Mouse (Mus musculus) kidney, adult 2 months (tissue): ENCODE results near the gene Tufm. TPM values are rescaled to one million over a fixed set of nuclear protein-coding genes. Genes with fewer than 3 reads are reported as not detected.
A peak's percentile ranks its signal among the peaks of the same experiment; 100 is the strongest.
"Not testable (repeated sequence)": the region's sequence is repeated elsewhere in the genome, so short reads cannot be mapped to it uniquely, and the experiment has no call there.

Source experiments
- DNase-seq: peaks from one replicate; pipeline ENCODE4 v3.0.0; 2021
- H3K27ac ChIP-seq: fragments of 200-500 bp; 2 replicates; pipeline ENCODE4 v1.5.1; 2012; ENCODE audit warnings: low read depth, low read length, control low read depth, inconsistent platforms; ENCODE audit not compliant: insufficient read depth
- H3K27me3 ChIP-seq: fragments of 200-500 bp; replicated peaks from 2 replicates; pipeline ENCODE4 v1.6.1; 2012; ENCODE audit warnings: mild to moderate bottlenecking, moderate library complexity, low read length, inconsistent platforms; ENCODE audit not compliant: control insufficient read depth, insufficient read depth
- H3K36me3 ChIP-seq: fragments of 200-500 bp; 2 replicates; pipeline ENCODE4 v1.6.1; 2012; ENCODE audit warnings: mild to moderate bottlenecking, moderate library complexity, low read length, inconsistent platforms; ENCODE audit not compliant: control insufficient read depth, insufficient read depth
- H3K4me1 ChIP-seq: fragments of 200-500 bp; 2 replicates; pipeline ENCODE4 v1.6.1; 2011; ENCODE audit warnings: low read length; ENCODE audit not compliant: control insufficient read depth, insufficient read depth
- H3K4me3 ChIP-seq: fragments of 200-500 bp; 2 replicates; pipeline ENCODE4 v1.5.1; 2011; ENCODE audit warnings: mild to moderate bottlenecking, low read depth, low read length, control low read depth; ENCODE audit not compliant: insufficient read depth
- CTCF ChIP-seq: fragments of 200-500 bp; conservative IDR thresholded peaks from 2 replicates; pipeline ENCODE4 v1.5.1; 2011; ENCODE audit warnings: low read depth, mild to moderate bottlenecking, control low read depth, low read length, moderate library complexity, mixed read lengths; ENCODE audit not compliant: insufficient read depth, insufficient read length
- POLR2A ChIP-seq: fragments of 200-500 bp; IDR thresholded peaks from one replicate; pipeline ENCODE4 v1.6.1; 2011; ENCODE audit warnings: low read depth, low read length, control low read depth
- WGBS: fragments of 180-500 bp; shearing (Covaris S2); methylation state at CpG from one replicate; pipeline ENCODE4 v1.1.7; 2018; 5-methylcytosine and 5-hydroxymethylcytosine counted together
- polyA plus RNA-seq: library from polyadenylated mRNA; depleted of rRNA; stranded (reverse); fragments of >200 nt; gene quantifications from 2 replicates; pipeline ENCODE4 v1.2.3, GENCODE M21; 2012

The Tufm gene
- polyA plus RNA-seq, 1 experiment, result 227 TPM

DNA sequence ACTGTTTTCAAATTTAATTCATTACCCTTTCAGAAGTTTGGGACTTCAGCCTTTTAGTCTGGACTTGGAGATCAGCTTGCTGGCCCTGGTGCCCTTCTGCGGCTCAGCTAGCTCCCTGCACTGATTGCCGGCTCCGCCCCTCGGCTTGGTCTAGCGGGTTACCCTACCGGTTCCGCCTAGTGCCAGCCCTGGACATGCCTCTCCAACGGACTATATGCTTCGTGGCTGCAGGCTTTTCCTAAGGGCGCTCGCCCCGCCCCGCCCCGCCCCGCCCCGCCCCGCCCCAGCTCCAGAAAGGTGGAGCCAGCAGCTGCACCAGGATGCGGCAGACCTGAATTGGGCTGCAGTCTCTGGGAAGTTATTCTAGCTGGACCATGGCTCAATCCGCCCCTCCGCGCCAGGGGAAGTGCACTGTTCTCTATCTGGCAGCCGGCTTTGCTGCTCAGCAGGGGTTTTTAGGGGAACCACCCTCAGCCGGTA is 4.7 kb upstream of the Tufm start:
- 1% methylated on average over 23 of the region's 23 CpGs for WGBS
- peak; percentile 97 for DNase-seq
- peak overlapping the region; percentile 51 for H3K27ac ChIP-seq
- no peaks in the 10 kb centered on the region; the same call in 1 of the 2 replicates for H3K4me1 ChIP-seq
- H3K4me3 ChIP-seq, result peak overlapping the region; percentile 45
- TF ChIP-seq POLR2A, result no peak
- H3K36me3 ChIP-seq, result no peaks in the 10 kb centered on the region
- no peaks in the 10 kb centered on the region for H3K27me3 ChIP-seq

DNA sequence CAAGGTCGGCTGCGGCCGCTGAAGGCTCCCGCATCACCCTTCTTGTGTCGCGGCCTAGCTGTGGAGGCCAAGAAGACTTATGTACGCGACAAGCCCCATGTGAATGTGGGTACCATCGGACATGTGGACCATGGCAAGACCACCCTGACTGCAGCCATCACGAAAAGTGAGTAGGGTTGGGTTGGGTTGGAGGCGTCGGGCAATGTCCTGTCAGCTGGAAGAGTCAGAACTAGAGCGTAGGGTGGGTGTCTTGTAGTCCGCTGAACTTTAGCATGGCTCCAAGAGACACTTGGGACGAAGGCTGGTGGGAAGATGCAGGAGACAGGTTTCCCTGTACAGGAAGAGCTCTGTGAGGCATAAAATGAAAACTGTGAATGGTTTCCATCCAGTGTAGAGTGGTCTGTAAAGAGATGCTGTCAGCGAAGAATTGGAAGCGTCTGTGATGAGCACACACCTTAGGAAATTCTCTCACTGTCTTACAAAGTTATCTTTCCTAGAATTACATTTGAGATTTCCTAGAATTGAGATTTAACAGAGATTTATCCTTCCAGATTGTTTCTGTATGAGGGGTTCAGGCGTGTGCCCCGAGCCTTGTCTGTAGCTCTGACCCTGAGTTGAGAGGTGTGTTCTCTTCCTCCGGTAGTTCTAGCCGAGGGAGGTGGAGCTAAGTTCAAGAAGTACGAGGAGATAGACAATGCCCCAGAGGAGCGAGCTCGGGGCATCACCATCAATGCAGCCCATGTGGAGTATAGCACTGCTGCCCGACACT is 640 bp downstream of the Tufm start:
- H3K4me3 ChIP-seq, result peak overlapping the region; percentile 91
- not testable (repeated sequence) for DNase-seq, H3K36me3 ChIP-seq, H3K4me1 ChIP-seq, H3K27me3 ChIP-seq
- WGBS, result 7% methylated on average over 23 of the region's 25 CpGs
- H3K27ac ChIP-seq, result peak overlapping the region; percentile 61

DNA sequence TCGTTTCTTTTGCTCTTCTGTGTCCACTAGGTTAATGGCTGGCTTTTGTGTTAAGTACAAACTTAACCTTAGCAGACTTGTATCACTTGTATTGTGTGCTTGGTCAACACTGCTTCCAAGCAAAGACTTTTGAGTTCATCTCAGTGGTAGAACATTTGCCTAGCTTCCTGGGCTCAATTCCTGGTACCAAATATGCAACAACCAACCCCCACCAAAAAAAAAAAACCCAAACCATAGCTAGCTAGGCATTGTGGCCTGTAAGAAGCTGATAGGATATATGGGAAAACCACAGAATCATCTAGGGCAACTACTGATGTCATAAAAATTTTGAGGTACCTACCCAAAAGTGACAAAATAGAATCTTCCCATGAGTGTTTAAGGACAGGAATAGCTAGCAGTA is 3.8 kb downstream of the Tufm start:
- Histone ChIP-seq H3K27ac (no peak overlapping the region), H3K27me3 (no peaks in the 10 kb centered on the region), H3K4me1 (peaks cover 4% of the 10 kb centered on the region; the same call in 1 of the 2 replicates), H3K4me3 (no peak overlapping the region), H3K36me3 (peaks cover 19% of the 10 kb centered on the region)
- WGBS, result 63% methylated on average over 1 of the region's 1 CpGs
- TF ChIP-seq POLR2A, result no peak
- TF ChIP-seq CTCF, result no peak
- DNase-seq, result no peak

DNA sequence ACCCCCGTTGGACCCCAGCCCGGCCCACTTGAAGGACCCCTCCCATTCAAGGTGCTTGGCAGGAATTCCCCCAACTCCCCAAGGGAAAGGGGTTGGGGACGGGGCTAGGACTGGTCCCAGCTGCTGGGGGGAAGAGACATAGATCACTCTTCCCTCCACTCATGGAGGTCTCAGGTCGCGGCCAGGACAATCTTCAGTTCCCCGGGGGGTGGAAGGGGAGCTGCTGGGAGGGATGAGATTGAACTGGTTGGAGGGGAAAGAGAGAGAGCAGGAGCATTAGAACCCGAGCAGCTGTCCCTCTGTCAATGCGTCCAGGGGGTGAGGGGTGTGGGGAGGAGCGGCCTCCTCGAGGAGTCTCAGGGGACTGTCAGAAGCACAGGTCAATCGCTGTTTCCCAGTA is 4.8 kb downstream of the Tufm start:
- TF ChIP-seq POLR2A, result no peak
- no peak for TF ChIP-seq CTCF
- H3K27me3 ChIP-seq, result no peaks in the 10 kb centered on the region
- 0 out of 2 replicates have a peak, but pooled peaks cover 4% of the 10 kb centered on the region for H3K4me1 ChIP-seq
- H3K36me3 ChIP-seq, result peaks cover 24% of the 10 kb centered on the region
- WGBS, result 51% methylated on average over 11 of the region's 11 CpGs
- no peak overlapping the region for H3K4me3 ChIP-seq
- no peak for DNase-seq
- H3K27ac ChIP-seq, result no peak overlapping the region

DNA sequence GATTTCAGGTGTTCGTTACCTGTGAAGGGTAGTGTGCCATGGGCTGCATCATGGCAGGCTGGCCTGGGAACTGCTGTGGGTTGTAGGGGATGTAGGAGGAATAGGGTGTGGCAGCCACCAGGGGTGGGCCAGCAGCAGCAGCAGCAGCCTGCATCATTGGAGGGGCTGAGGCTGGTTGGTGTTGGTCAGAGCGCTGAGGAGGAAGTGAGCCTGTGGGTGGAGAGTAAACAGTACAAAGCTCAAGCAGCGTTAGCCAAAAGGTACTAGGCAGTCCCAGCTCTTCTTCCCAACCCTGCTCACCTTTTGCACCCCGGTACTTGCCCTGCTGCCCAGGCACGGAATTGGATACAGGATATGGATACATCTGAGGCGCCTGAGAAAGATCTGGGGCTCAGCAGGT is 7.0 kb downstream of the Tufm start:
- TF ChIP-seq CTCF (no peak), POLR2A (no peak)
- no peak overlapping the region for H3K27ac ChIP-seq
- DNase-seq, result no peak
- H3K4me3 ChIP-seq, result no peak overlapping the region
- 86% methylated on average over 6 of the region's 6 CpGs for WGBS
- H3K36me3 ChIP-seq, result peaks cover 28% of the 10 kb centered on the region
- no peaks in the 10 kb centered on the region for H3K27me3 ChIP-seq
- no peaks in the 10 kb centered on the region for H3K4me1 ChIP-seq

DNA sequence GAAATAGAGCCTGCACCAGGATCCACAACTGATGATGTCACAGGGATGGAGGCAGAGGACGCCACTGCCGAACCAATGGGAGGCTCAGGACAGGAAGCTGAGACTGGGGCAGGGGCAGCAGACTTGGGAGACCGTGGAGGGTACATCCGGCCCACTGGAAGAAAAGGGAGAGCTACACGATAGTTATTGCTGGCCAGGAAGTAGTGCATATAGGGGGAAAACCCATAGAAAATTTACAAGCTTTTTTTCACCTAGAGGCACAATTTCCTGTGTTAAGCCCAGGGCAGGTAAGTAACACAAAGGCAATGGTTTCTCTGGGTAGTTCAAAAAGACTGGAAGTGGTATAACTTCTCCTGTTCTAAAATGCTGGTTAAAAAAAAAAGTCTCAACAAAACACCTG is 9.3 kb downstream of the Tufm start:
- 85% methylated on average over 5 of the region's 5 CpGs for WGBS
- peaks cover 33% of the 10 kb centered on the region for H3K36me3 ChIP-seq

DNA sequence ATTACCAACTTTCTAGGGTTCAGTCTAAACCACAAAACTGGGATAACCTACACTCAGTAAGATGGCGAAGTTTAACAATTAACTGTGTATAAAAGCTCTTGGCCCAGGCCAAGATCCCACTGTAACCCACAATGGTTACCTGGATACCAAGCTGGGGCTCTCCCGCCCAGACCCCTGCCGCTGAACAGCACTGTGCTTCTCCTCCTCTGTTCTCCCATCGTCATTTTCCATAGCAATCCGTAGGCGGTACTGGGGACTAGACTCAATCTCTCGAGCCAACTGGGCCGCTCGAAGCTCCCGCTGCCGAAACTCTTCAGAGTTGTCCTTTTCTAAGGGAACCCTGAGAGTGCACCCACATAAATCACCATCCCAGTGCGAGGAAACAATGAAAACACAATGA is 10.8 kb downstream of the Tufm start:
- TF ChIP-seq POLR2A (no peak), CTCF (no peak)
- H3K27ac ChIP-seq, result no peak overlapping the region
- no peak for DNase-seq
- peaks cover 2% of the 10 kb centered on the region; the same call in 1 of the 2 replicates for H3K4me1 ChIP-seq
- no peaks in the 10 kb centered on the region for H3K27me3 ChIP-seq
- peaks cover 27% of the 10 kb centered on the region for H3K36me3 ChIP-seq
- H3K4me3 ChIP-seq, result no peak overlapping the region
- WGBS, result 90% methylated on average over 12 of the region's 12 CpGs

More for the DNA sequence above, 9.3 kb downstream of the Tufm start:
- H3K4me1 ChIP-seq, result peaks cover 2% of the 10 kb centered on the region; the same call in 1 of the 2 replicates
- H3K27me3 ChIP-seq, result no peaks in the 10 kb centered on the region
- DNase-seq, result no peak
- H3K4me3 ChIP-seq, result no peak overlapping the region
- TF ChIP-seq POLR2A, result no peak
- no peak for TF ChIP-seq CTCF
- H3K27ac ChIP-seq, result no peak overlapping the region
